In the genomic region with DNA sequence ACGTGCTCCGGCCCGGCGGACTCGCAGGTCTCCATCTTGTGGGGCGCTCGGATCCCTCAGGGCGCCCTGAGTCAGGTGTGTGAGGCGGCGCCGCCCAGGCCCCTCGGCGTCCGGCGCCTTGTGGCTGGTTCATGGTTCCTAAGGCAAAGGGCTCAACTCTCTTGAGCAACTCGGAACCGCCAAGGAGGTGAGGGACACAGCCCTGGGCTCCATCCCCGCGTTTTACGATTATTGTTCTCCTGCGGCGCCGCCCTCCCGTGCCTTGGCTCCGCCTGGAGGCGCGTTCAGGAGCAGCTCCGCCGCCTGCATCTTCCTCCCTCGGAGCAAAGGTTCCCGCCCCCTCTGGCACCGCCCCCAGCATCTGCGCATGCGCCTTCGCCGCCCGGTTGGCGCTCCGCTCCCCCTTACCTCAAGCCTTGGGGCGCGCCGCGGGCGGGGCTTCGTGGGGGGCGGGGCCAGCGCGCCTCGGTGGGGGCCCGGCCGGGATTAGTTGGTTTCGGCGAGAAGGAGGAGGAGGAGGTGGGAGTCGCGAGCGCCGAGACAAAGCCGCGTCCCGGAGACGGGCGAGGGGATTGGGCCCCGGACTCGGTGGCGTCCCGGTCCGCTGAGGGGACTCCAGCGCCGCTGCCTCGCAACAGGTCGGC, we compare ENCODE assay signal across 1 mouse cellular context.
A peak's percentile ranks its signal among the peaks of the same experiment; 100 is the strongest.
TF ChIP-seq lines count a peak whose summit lies in the region.

A gene (plus strand): TSS at position 489 of the 644 bp plus-strand sequence.

TF ChIP-seq in MEL, 35 proteins besides CTCF, POLR2A, EP300 and RAD21 (continued from another document):
- no peak for TF ChIP-seq ZNF384 (IDR thresholded peaks at IDR 0.05; ENCODE audit: low read depth, low read length)
- peak; percentile 81 for TF ChIP-seq NELFE (IDR thresholded peaks at IDR 0.05; ENCODE audit: low read depth, low read length)
- TF ChIP-seq ZC3H11A (IDR thresholded peaks at IDR 0.05; ENCODE audit: low read depth, low read length): no peak
- no peak for TF ChIP-seq ELF1 (IDR thresholded peaks at IDR 0.05; ENCODE audit: low read depth, low read length)
